Mouse (Mus musculus) left cerebral cortex, postnatal 25 days (tissue): ENCODE measurements around the gene Sumo1. TPM values are rescaled to one million over a fixed set of nuclear protein-coding genes. Genes with fewer than 3 reads are reported as not detected.

Source experiments
- DNase-seq, 2 experiments: peaks; one replicate each; pipeline ENCODE4 v3.0.0; 2022; ENCODE audit warnings: low spot score in 2 of 2, mixed read lengths in 1 of 2
- intact Hi-C: fragments of 180-260 bp; cut with DNase I; formaldehyde crosslinking; loops from one replicate; pipeline ENCODE4 v1.15.1; 2025
- total RNA-seq, 2 experiments: library from RNA; stranded (reverse); gene quantifications; 2 replicates each; pipeline ENCODE4 v1.2.3; 2021

Gene Sumo1
- total RNA-seq, 2 experiments from 2014 or later: 122 to 129 TPM

- no peak for DNase-seq
- intact Hi-C loops: no loop called here
Observed at GRCm38 (mm10) chr1:59567521-59567920, 103.1 kb downstream of the Sumo1 start.

GRCm38 (mm10) chr1:59566926-59567325, 103.7 kb downstream of the Sumo1 start:
- intact Hi-C loops: no loop called here
- DNase-seq: peak in 1 of 2 experiments; percentile 45

GRCm38 (mm10) chr1:59566281-59566680, 104.4 kb downstream of the Sumo1 start:
- intact Hi-C loops: no loop called here
- no peak for DNase-seq

- intact Hi-C loops: no loop called here
- no peak for DNase-seq
Observed at GRCm38 (mm10) chr1:59565804-59566203, 104.8 kb downstream of the Sumo1 start.

DNA sequence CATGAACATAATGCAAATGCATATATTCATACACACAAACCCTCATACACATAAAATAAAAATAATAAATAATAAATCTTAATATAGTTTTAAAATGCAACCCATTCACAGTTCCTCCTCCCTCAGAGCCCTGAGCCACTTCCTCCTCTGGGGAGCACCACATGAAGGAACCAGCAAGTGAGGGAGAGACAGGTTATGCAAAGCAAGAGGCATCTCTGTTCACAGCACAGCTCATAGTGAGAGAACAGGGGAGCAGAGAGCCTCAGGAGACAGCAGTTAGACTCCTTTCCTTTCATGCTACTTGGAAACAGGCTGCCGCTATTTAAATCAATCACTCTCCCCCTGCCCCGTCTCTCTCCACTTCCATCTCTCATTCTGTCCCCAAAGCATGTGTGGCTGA, 107.1 kb downstream of the Sumo1 start:
- intact Hi-C loops: no loop called here
- DNase-seq: no peak

DNA sequence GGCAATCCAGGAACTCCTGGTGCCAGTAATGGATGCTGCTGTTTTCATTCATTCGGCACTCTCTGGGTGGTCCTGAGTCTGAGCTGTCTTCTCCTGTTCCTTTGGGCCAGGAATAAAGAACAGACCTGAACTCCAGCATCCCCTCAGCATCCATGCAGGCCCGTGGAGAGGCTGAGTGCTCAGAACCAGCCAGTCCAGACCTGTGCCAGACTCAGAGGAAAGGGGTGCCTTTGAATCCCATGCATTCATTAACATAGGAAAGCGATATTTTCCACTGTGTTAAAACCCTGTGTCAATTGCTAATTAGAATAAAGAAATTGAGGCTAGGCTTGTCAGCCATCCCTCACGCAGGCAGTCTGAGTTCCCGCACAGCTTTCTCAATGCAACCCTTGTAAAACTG, 116.9 kb downstream of the Sumo1 start:
- DNase-seq: no peak
- intact Hi-C loops: no loop called here

- intact Hi-C loops: no loop called here
- DNase-seq: no peak
Observed at GRCm38 (mm10) chr1:59550996-59551395, 119.6 kb downstream of the Sumo1 start.

- no peak for DNase-seq
- intact Hi-C loops: no loop called here
Observed at GRCm38 (mm10) chr1:59550227-59550626, 120.4 kb downstream of the Sumo1 start.

DNA sequence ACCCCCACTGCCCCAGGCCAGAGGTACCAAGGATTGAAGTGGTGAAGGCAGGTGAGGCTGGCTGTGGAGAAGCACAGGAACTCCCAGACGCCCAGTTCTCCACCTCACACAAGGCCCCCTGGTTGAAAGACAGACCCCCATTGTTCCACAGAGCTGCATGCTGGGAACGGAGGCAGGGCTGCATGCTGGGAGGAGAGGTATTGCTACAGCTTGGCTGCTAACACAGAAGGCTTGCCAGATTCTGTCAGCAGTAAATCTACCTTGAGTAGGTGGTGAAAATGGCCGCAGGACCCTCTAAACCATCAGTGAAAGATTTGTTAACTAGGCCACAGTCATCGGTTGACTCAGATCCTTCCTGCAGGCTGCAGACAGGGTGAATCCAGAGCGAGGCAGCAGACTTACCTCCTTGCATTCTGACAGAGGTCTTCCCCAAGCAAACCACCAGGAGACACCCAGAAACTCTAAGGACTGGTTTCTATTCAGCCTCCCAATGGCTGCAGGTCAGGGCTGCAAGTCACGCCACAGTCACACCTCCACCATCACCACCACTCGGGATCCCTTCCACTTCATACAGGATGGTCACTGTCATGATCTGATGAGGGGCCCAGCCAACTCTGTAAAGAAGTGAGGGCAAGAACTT, 121.5 kb downstream of the Sumo1 start:
- intact Hi-C loops: no loop called here

DNA sequence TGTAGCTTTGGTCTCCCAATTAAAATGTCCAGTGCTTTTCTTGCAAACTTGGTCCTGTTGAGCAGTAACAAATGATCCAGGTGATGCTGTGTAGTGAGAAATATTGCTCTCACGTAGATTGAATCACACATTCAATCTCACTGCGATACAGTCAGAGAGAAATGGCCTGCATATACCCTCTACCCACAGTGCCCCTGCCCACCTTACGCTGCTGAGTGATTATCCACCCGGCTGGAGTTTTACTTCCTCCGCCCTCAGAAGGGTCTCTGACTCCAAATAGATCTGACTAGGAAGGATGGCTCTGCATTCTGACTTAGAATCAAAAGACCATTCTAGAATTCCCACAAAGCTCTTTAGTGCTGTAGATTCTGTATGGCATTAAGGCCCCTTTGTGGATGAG, 122.1 kb downstream of the Sumo1 start:
- intact Hi-C loops: no loop called here
- DNase-seq: no peak

More for the DNA sequence above, 121.5 kb downstream of the Sumo1 start:
- no peak for DNase-seq

DNA sequence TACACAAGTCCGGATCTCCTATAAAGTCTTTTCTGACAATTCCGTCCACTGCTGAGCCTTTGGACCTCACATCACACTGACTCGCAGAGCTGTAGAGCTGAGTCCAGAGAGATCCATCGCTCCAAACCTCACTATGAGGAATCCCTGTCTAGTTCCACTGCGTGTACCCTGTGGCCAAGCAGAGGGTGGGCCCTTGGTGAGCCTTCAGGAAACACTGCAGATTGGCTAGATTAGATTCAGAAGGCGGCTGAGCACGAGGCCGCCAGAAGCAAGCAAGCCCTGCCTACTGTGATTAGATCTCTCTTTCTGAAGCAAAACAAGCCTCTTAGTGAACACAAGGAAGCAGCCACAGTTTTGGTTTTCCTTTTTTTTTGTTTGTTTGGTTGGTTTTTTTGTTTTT, 126.7 kb downstream of the Sumo1 start:
- intact Hi-C loops: no loop called here
- DNase-seq: no peak

DNA sequence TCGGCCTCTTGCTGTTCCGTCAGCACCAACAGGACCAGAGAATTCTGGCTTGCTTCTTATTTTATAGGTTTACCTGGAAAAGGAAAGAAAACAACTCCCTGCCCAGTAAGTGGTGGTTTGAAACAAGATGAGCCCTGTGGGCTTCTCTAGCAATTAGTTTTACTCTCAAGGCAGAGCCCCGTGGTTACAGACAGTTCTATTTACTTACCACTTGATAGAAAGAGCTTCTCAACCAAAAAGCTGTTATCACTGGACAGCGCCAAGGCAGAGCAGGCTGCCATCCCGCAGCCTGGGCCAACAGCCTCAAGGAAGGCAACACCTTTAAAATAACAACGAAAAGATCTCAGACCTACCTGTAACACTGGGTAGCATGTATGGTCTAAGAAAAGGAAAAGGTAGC, 128.4 kb downstream of the Sumo1 start:
- DNase-seq: no peak
- intact Hi-C loops: no loop called here

DNA sequence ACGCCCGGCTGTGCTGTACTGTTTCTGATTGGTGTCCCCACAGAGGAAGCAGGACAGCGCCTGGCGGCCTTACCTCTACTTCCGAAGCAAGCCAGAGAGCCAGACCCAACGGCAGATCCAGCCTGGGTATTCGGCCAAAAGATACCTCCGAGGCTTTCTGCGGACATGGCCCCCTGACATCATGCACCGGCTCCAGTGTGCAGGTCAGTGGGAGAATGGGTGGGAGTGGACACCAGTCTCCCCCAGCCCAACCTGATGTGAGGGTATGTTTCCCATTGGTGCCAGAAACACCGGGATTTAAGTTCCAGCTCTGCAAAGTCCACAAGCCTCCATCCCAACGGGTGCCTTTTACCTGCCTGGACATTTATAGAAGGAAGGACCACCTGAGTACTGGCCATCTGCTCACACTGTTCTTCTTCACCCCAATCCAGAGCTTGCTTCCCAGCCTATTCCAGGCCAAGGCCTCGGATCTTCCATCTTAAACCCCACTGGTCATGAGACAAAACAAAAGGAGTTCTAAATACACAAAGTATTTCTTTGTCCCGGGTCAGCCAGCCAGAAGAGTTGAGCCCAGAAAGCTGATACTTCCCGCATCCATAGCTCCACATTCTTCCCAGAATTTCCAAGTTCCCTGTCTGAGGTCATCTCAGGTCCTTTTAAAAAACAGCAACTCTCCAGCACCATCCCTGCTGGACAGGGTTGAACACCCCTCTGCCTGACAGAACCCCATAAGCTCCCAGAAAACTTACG, 129.2 kb downstream of the Sumo1 start:
- intact Hi-C loops: no loop called here
- DNase-seq: no peak

GRCm38 (mm10) chr1:59540537-59541148, 130.0 kb downstream of the Sumo1 start:
- intact Hi-C loops: no loop called here
- no peak for DNase-seq

DNA sequence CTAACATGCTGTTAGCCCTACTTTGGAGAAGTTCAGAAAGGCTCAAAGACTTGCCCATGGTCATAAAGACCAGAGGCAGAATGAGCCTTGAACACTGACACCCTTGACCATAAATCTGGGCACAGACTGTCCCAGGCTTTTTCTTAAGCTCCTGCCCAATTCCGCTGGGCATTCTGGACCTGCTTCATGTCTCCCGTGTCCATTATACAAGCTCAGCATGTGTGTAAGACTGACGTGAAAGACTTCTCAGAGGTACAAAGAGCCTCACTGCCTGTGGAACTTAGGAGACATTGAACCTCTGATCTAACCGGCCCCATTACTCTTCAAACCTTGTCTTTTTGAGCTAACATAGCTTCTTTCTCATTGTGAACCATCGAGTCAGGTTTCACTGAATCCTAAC, 132.3 kb downstream of the Sumo1 start:
- intact Hi-C loops: no loop called here
- no peak for DNase-seq

Other genes with a start within 250 kb of the Sumo1 start
- gene Fzd7, start 188.4 kb downstream of the Sumo1 start, total RNA-seq: 1 to 10 TPM; 6.8 to 6.9 TPM
- gene Gm973, start 154.6 kb downstream of the Sumo1 start, total RNA-seq: 1 to 10 TPM; 8.3 to 9.2 TPM
- gene Nop58, start 14.1 kb upstream of the Sumo1 start, total RNA-seq: 10 to 100 TPM; 53.4 to 56.1 TPM
- gene Bmpr2, start 92.6 kb upstream of the Sumo1 start, total RNA-seq: 100 to 1,000 TPM in 1 of 2 experiments, 10 to 100 TPM in 1; 96.2 to 101 TPM
- gene Fam117b, start 242.2 kb upstream of the Sumo1 start, total RNA-seq: 10 to 100 TPM; 51.1 to 51.5 TPM